Mouse (Mus musculus) G1E (cell line): ENCODE data around the gene Ermp1.
"Not testable (repeated sequence)": the region's sequence is repeated elsewhere in the genome, so short reads cannot be mapped to it uniquely, and the experiment has no call there.

ENCODE experiments used
- CTCF ChIP-seq: IDR thresholded peaks from 2 replicates; pipeline ENCODE4 v1.5.1; 2012; ENCODE audit warnings: low read depth, low read length, inconsistent platforms, mixed read lengths
- GATA1 ChIP-seq: IDR thresholded peaks from 2 replicates; pipeline ENCODE4 v1.6.1; 2012; ENCODE audit warnings: borderline replicate concordance, low read length, inconsistent platforms, mixed read lengths
- GATA2 ChIP-seq: IDR thresholded peaks from 2 replicates; pipeline ENCODE4 v1.6.1; 2012; ENCODE audit warnings: low read depth, low read length, inconsistent platforms, borderline replicate concordance

DNA sequence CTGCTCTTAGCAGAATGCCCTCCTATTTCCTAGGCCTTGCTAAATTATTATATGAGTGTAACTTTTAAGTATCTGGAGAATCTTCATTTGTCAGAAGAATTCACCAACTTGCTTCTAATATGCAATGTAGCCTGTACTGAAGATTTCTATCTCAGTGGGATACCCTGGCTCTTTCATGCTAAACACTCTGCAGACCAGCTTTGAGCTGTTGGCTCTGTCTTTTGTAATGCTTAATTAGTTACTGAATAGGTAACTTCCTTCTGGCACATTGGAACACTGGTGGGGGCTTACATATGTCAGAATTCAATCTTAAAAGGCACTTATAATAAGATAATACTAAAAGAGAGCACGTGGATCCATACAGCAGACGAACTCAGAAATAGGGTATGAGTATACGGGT is 54.4 kb downstream of the Ermp1 start:
- not testable (repeated sequence) for TF ChIP-seq CTCF, GATA2, GATA1
